Mouse (Mus musculus): ENCODE measurements around the gene Ccdc39.

The Ccdc39 gene

DNA sequence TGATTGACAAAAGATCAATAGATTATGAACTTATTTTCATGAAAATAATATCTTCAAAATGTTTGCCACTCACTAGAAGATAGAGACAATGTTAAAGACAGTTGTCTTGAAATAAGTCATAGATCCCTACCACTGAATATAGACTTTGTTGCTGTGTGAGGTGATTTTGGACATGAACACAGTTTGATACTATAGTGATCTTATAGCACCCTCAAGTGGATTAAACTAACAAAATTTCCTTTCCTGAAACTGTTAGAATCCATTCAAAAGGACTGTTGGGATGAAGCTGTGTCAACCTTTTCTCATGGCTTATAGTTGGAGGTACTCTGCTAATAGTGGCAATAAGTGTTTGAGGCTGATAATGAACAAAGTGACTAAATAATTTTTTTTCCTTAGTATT lies 53.1 kb downstream of the Ccdc39 start:
- DNase-seq (ENCODE audit: low spot score) = no peak
